Mouse (Mus musculus) hematopoietic stem cell, adult 5-6 weeks (primary cell): ENCODE measurements around the gene Selenoi. TPM values are rescaled to one million over a fixed set of nuclear protein-coding genes. Genes with fewer than 3 reads are reported as not detected.
A peak's percentile ranks its signal among the peaks of the same experiment; 100 is the strongest.

Source experiments
- ATAC-seq, 2 experiments: fragments of 125-278 bp in 1 of 2; replicated peaks in 1 of 2; 2 replicates each; pipeline ENCODE4 v1.8.0; 2016 to 2017; ENCODE audit warnings: inconsistent platforms in 2 of 2, mild to moderate bottlenecking in 2 of 2, moderate number of reproducible peaks in 2 of 2, low read depth in 1 of 2, moderate TSS enrichment in 1 of 2; ENCODE audit not compliant: low FRiP score in 2 of 2, poor library complexity in 2 of 2, severe bottlenecking in 2 of 2, insufficient read depth in 1 of 2, low TSS enrichment in 1 of 2
- total RNA-seq: library from RNA; stranded (forward); fragments of 172-1452, 232-1000 nt; gene quantifications from 2 replicates; pipeline ENCODE4 v1.2.3, GENCODE M21; 2017

Selenoi gene
- total RNA-seq, 1 experiment from 2014 or later: 30.1 TPM

- no peak for ATAC-seq
These were observed 1.5 kb upstream of the Selenoi start for GRCm38 (mm10) chr5:30230901-30231300.

GRCm38 (mm10) chr5:30231891-30232270 lies 500 bp upstream of the Selenoi start:
- no peak for ATAC-seq

GRCm38 (mm10) chr5:30233042-30233441 lies 661 bp downstream of the Selenoi start:
- 0 out of 4 replicates have a peak, but pooled peaks of 1 of the 2 experiments have one; percentile 13 for ATAC-seq

GRCm38 (mm10) chr5:30233979-30234378 lies 1.6 kb downstream of the Selenoi start:
- no peak for ATAC-seq

- ATAC-seq: no peak
These were observed 3.3 kb downstream of the Selenoi start for GRCm38 (mm10) chr5:30235641-30236126.

DNA sequence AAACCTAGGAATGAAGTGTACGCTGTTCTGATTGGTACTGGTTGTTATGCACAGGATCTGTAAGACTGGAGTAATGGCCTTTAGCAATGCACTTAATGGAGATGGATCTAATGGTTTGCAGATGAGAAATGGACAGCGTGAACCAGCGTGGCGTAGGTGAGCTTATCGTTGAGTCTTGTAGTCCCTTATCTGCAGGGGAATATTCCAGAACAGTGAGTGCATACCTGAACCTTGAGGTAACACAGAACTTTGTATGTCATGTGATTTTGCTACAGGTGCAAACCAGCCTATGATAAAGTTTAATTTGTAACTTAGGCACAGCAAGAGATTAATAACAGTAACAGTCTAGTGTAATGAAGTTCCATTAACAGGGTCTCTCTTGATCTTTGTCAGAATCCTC lies 6.2 kb downstream of the Selenoi start:
- ATAC-seq: no peak

DNA sequence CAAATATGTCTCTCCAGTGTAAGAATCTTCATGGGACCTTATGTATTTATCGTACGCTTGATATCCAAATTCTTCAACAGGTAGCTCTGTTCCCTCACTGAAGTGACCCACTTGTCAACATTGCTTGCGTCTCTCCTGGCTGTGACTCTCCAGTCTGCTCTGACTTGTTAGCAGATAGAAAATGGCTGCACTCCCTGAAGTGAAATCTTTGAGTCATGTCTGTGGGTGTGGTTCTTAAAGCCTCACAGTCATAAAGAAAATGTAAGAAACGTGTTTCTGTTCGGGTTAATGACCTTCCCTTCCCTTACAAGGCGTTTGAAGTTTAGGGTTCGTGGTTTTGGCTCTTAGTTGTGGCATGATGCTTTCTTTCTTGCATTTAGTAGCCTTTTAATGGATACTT lies 8.2 kb downstream of the Selenoi start:
- no peak for ATAC-seq

- ATAC-seq: no peak
These were observed 10.0 kb downstream of the Selenoi start for GRCm38 (mm10) chr5:30242410-30242809.

DNA sequence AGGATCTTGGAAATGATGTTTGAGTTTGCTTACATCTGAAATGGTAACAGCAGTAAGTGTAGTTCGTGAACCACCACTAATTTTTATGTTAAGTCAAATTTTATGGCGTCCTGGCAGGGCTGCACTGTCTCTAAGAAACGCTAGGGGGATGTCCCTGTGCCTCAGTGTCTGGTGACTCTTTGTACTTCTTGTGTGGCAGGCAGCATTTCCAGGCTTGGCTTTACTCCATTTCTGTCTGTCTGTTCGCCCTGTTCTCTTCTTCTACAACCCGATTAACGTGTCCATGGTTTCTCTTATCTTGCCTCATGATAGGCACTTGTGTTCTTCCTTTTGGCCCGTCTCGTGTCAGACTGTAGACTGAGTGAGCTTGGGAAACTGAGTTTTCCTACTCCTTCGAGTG lies 11.4 kb downstream of the Selenoi start:
- peak in 1 of 2 experiments; percentile 39; a peak in 1 of 4 replicates for ATAC-seq

DNA sequence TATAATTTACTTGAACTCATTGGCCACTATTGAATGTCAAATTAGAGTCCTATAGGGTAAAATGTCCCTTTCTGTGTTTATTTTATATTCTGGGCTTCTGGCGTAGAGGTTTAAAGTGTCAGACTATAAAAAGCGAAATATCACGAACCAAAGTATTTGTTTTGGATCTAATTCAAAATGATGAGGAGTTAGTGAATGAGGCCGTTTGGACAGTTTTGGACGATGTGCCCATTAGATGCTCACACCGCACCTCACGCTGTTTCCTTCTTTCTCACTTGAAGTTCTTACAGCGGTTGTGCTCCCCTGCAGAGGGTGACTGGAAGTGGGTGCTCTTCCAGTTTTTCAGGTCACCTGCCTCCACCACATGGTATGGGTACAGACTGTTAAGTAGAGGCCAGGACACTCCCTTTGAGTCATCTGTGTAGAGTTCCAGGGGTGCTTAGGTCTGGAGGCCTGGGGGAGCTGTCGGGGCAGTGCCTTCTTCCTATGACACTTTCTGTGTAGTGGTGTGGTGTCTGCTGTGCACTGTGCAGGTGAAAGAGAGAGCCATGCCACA lies 13.6 kb downstream of the Selenoi start:
- no peak for ATAC-seq

GRCm38 (mm10) chr5:30247666-30248065 lies 15.3 kb downstream of the Selenoi start:
- ATAC-seq: peak in 1 of 2 experiments; percentile 27; a peak in 1 of 4 replicates

DNA sequence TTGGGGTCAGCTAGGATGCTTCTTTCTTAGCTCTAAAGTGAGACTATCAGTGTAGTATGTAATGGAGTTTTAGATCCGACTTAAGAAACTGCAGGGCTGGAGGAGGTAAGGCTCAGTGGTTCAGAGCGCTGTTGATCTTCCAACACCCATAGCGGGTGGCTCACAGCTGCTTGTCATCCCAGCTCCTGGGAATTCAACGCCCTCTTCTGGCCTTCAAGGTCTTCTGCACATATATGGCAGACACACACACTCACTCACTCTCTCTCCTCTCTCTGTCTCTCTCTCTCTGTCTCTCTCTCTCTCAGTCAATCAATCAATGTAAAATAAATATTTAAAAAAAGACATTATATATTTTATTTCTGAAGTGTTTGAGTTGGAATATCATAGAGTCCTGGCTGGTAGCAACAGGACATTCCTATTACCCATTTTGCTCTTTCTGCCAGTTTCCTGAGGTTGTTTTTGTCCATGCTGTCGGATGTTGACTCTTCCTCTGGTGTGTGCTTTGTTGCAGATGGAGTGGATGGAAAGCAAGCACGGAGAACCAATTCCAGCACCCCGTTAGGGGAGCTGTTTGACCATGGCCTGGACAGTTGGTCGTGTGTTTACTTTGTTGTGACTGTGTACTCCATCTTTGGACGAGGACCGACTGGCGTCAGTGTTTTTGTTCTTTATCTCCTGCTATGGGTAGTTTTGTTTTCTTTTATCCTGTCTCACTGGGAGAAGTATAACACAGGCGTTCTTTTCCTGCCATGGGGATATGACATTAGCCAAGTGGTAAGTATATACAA lies 23.4 kb downstream of the Selenoi start:
- no peak for ATAC-seq

DNA sequence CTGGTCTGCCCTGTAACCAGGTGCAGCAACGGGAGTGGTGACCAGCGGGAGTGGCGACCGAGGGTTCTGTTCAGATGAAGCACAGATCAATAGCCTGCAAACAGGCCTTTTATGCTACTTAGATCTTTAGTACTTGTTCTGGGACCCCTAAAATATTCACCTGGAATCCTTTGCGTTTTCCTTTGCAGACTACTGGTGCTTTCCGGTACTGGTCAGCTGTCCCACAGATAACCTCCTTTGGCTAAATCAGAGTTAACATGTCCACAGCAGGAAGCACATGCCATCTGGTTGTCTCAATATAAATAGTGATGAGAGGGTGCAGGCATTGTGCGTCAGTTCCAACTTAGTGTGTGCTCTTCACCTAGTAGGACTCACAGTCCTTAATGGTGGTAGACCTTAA lies 26.4 kb downstream of the Selenoi start:
- ATAC-seq: no peak

DNA sequence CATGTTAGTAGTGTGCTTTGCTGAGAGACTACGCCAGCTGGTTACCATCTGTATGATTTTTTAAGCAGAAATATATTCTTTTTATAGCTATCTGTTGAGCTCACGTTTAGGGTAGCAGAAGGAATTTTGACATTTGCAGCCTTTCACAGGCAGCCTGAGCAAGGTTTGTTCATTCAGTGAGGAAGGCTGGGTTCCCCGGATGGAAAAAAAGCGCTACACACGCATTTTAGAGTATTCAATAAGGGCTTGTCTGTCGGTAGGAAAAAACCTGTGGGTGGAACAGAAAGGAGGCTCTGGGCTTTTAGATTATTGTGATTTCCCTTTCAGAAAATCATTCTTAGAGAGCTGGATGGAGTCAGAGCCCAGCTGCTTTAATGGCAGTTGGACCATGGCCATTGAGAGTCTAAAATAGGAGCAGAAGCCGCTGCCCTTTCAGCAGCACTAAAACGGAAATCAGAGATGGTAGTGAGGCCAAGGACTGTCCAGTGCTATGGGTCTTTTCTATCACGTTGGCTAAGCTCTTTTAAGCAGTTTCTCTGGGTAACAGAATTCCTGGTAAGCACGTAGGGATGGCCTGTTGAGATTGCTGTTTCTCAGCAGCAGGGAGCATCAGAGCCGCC lies 38.3 kb downstream of the Selenoi start:
- no peak for ATAC-seq

DNA sequence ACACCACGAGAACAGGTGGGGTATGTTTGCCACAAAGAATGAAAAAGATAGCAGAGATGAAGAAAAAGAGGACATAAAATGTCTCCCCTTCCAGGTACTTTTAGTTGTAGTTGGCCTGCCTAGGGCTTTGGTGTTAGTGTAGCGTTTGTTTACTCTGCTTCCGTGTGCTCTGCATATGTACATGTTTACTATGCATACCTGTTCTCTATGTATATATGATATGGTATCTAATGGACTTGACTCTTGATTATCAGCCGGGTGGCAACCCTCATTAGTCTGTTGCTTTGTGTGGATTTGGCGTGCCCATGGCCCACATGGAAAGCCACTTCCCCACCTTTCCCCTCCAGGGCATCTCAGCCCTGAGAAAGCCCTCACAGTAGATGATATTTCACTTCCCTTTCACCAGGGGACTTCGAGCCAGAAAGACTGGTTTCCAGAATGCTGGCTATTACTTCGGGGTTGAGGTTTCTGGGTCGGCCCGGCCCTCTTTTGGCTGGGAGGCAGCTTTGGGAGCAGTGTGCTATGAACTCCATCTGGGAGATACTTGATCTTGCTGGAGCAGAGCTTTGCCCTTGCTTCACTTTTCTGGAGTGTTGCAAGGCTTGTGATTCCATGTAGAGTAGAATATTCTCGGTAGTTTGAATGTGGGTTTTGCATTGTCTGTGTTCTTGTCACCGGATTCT lies 39.4 kb downstream of the Selenoi start:
- no peak for ATAC-seq

GRCm38 (mm10) chr5:30276361-30276760 lies 44.0 kb downstream of the Selenoi start:
- ATAC-seq: no peak

DNA sequence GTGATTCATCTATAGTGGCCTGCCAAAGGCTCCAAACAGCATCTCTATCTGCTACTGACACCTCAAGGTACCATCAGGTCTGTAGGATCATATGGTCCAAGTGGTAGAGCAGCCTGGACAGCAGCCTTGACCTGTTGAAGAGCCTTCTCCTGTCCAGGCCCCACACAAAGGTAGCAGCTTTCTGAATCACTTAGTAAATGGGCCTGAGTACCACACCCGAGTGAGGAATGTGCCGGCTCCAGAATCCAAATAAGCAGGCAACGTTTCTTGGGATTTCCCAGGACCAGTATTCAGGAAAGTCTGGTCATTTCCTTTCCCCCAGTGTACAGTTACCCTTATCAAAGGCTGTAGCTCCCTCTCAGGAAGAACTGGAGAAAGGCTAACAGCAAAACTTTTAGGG lies 46.6 kb downstream of the Selenoi start:
- ATAC-seq: no peak

DNA sequence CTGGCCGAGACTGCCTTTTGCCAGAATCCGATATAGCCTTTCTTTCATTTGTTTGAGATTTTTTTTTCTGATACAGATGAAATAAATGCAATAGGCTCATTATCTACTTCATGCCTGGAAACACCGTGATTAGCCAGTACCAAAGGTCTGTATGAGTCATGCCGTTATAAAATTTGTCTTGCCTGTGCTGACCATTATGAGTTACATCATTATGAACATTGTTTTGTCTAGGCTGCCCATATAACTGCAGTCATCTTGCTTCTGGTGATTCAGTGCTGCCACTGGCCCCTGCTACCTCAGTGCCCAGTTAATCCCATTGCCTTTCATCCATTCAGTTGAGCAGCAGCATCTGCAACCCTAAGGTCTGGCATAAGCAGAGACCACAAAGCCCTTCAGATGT lies 47.1 kb downstream of the Selenoi start:
- ATAC-seq: no peak
